Mouse (Mus musculus) cerebellum, adult 2 months (tissue): ENCODE measurements at regions not wholly inside any gene's neighbourhood (a gene's known extent, or its start where the extent isn't known, plus 50 kb on each side); places are given as distances from the start of the nearest gene placed in this dataset.
"Not testable (repeated sequence)": the region's sequence is repeated elsewhere in the genome, so short reads cannot be mapped to it uniquely, and the experiment has no call there.

ENCODE experiments used
- DNase-seq, 2 experiments: peaks; one replicate each; pipeline ENCODE4 v3.0.0; 2021
- H3K27ac ChIP-seq: fragments of 200-500 bp; 2 replicates; pipeline ENCODE4 v1.5.1; 2012; ENCODE audit warnings: low read length, control low read depth, inconsistent platforms; ENCODE audit not compliant: insufficient read depth
- H3K27me3 ChIP-seq: fragments of 200-500 bp; 2 replicates; pipeline ENCODE4 v1.6.1; 2012; ENCODE audit warnings: inconsistent platforms, mild to moderate bottlenecking, low read length, moderate library complexity; ENCODE audit not compliant: control insufficient read depth, insufficient read depth
- H3K4me1 ChIP-seq: fragments of 200-500 bp; 2 replicates; pipeline ENCODE4 v1.6.1; 2011; ENCODE audit warnings: low read length; ENCODE audit not compliant: control insufficient read depth, insufficient read depth
- H3K4me3 ChIP-seq: fragments of 200-500 bp; replicated peaks from 2 replicates; pipeline ENCODE3; 2011; ENCODE audit warnings: mild to moderate bottlenecking, low read depth, low read length, control low read depth; ENCODE audit not compliant: insufficient read depth
- CTCF ChIP-seq: fragments of 200-500 bp; IDR thresholded peaks from 2 replicates; pipeline ENCODE4 v1.5.1; 2011; ENCODE audit warnings: low read depth, mild to moderate bottlenecking, control low read depth, low read length, moderate library complexity, borderline replicate concordance; ENCODE audit not compliant: insufficient read depth
- POLR2A ChIP-seq: fragments of 200-500 bp; IDR thresholded peaks from 2 replicates; pipeline ENCODE4 v1.6.1; 2011; ENCODE audit warnings: low read length, control low read depth, borderline replicate concordance; ENCODE audit not compliant: insufficient read depth
- WGBS: fragments of 180-500 bp; shearing (Covaris S2); methylation state at CpG from one replicate; pipeline ENCODE4 v1.1.7; 2018; 5-methylcytosine and 5-hydroxymethylcytosine counted together

GRCm38 (mm10) chr8:90036436-90036835 is 311.7 kb downstream of the Tox3 start:
- Histone ChIP-seq H3K4me1 (no peaks in the 10 kb centered on the region), H3K27me3 (no peaks in the 10 kb centered on the region), H3K4me3 (no peak overlapping the region), H3K27ac (no peak overlapping the region)
- no peak for DNase-seq
- WGBS = 72% methylated on average over 3 of the region's 3 CpGs
- no peak for TF ChIP-seq CTCF
- no peak for TF ChIP-seq POLR2A

GRCm38 (mm10) chr8:90032572-90032971 is 315.6 kb downstream of the Tox3 start:
- DNase-seq = no peak
- H3K27ac ChIP-seq = no peak overlapping the region
- H3K4me3 ChIP-seq = no peak overlapping the region
- 80% methylated on average over 4 of the region's 4 CpGs for whole genome bisulfite sequencing
- H3K27me3 ChIP-seq = no peaks in the 10 kb centered on the region
- H3K4me1 ChIP-seq = no peaks in the 10 kb centered on the region
- no peak for TF ChIP-seq CTCF
- no peak for TF ChIP-seq POLR2A

- Histone ChIP-seq H3K27ac (no peak overlapping the region), H3K4me3 (no peak overlapping the region), H3K27me3 (no peaks in the 10 kb centered on the region), H3K4me1 (no peaks in the 10 kb centered on the region)
- DNase-seq = no peak
- no peak for TF ChIP-seq CTCF
- TF ChIP-seq POLR2A = no peak
- WGBS = 39% methylated on average over 1 of the region's 1 CpGs
These were observed 316.9 kb downstream of the Tox3 start for GRCm38 (mm10) chr8:90031220-90031619.

GRCm38 (mm10) chr8:90017958-90018357 is 330.2 kb downstream of the Tox3 start:
- H3K27me3 ChIP-seq, DNase-seq, H3K27ac ChIP-seq, H3K4me3 ChIP-seq, H3K4me1 ChIP-seq: not testable (repeated sequence)
- WGBS = 17% methylated on average over 1 of the region's 1 CpGs

GRCm38 (mm10) chr8:90013755-90014154 is 334.4 kb downstream of the Tox3 start:
- Histone ChIP-seq H3K4me1 (no peaks in the 10 kb centered on the region), H3K4me3 (no peak overlapping the region), H3K27me3 (no peaks in the 10 kb centered on the region), H3K27ac (no peak overlapping the region)
- no peak for TF ChIP-seq CTCF
- no peak for TF ChIP-seq POLR2A
- DNase-seq = no peak
- WGBS = 85% methylated on average over 2 of the region's 2 CpGs

- Histone ChIP-seq H3K4me3 (no peak overlapping the region), H3K4me1 (no peaks in the 10 kb centered on the region), H3K27ac (no peak overlapping the region), H3K27me3 (no peaks in the 10 kb centered on the region)
- no peak for DNase-seq
- TF ChIP-seq POLR2A (no peak), CTCF (no peak)
- WGBS = 91% methylated on average over 6 of the region's 6 CpGs
These were observed 336.3 kb downstream of the Tox3 start for GRCm38 (mm10) chr8:90011682-90012409.

- no peaks in the 10 kb centered on the region for H3K4me1 ChIP-seq
- no peak overlapping the region for H3K4me3 ChIP-seq
- no peak for DNase-seq
- 74% methylated on average over 1 of the region's 1 CpGs for WGBS
- no peak for TF ChIP-seq POLR2A
- no peak for TF ChIP-seq CTCF
- no peak overlapping the region for H3K27ac ChIP-seq
- no peaks in the 10 kb centered on the region; the same call in 1 of the 2 replicates for H3K27me3 ChIP-seq
These were observed 338.7 kb downstream of the Tox3 start for GRCm38 (mm10) chr8:90009431-90009830.

GRCm38 (mm10) chr8:90000899-90001640 is 347.1 kb downstream of the Tox3 start:
- Histone ChIP-seq H3K4me1 (no peaks in the 10 kb centered on the region), H3K4me3 (no peak overlapping the region), H3K27me3 (no peaks in the 10 kb centered on the region; the same call in 1 of the 2 replicates), H3K27ac (no peak overlapping the region)
- WGBS = 32% methylated on average over 15 of the region's 15 CpGs
- no peak for TF ChIP-seq POLR2A
- peak; percentile 96 for TF ChIP-seq CTCF
- DNase-seq = peak; percentile 56 to 76
